14 mouse cellular contexts compared by ENCODE assay signal in genomic region chr2:19406531-19406930, GRCm38 (mm10). TPM values are rescaled to one million over a fixed set of nuclear protein-coding genes. Genes with fewer than 3 reads are reported as not detected.
A peak's percentile ranks its signal among the peaks of the same experiment; 100 is the strongest.
DNase-seq lines count a peak whose midpoint lies in the region; ATAC-seq and TF ChIP-seq lines count a peak whose summit lies in the region.
"Had no signal": no experiment of that assay in that cellular context is flagged by ENCODE, and none has a peak within 500 bp of the region (broad histone marks: within the 10 kb centered on the region; RNA-seq: fewer than 3 reads in every experiment).

No protein-coding gene starts in this region.

- ATAC-seq in lung, postnatal 0 days: peak; percentile 30; the same call in 1 of the 2 replicates
- no peak for ATAC-seq in midbrain, embryonic 15.5 days (replicated peaks)
- no peak for ATAC-seq in forebrain, embryonic 14.5 days

- H3K27me3 ChIP-seq in lung, postnatal 0 days (replicated peaks; ENCODE audit: insufficient read depth, low read length): no peaks in the 10 kb centered on the region
- no peaks in the 10 kb centered on the region for H3K27me3 ChIP-seq in midbrain, embryonic 15.5 days (replicated peaks)
- no peaks in the 10 kb centered on the region for H3K27me3 ChIP-seq in forebrain, embryonic 14.5 days (replicated peaks; ENCODE audit: control insufficient read depth, insufficient read depth, low read length)
- H3K27me3 ChIP-seq: hindbrain, embryonic 13.5 days; neural tube, embryonic 13.5 days had no signal

- H3K27ac ChIP-seq in lung, postnatal 0 days (ENCODE audit: low read length): no peak overlapping the region
- H3K27ac ChIP-seq in midbrain, embryonic 15.5 days: no peak overlapping the region
- H3K27ac ChIP-seq in forebrain, embryonic 14.5 days (ENCODE audit: low read depth, low read length): no peak overlapping the region
- H3K27ac ChIP-seq: hindbrain, embryonic 13.5 days; macrophage; neural tube, embryonic 13.5 days had no signal

- no peak overlapping the region for H3K4me2 ChIP-seq in lung, postnatal 0 days (replicated peaks; ENCODE audit: low read depth, low read length)
- H3K4me2 ChIP-seq in midbrain, embryonic 15.5 days: no peak overlapping the region
- H3K4me2 ChIP-seq in forebrain, embryonic 14.5 days (ENCODE audit: low read length): no peak overlapping the region
- H3K4me2 ChIP-seq: hindbrain, embryonic 13.5 days; neural tube, embryonic 13.5 days had no signal

- no peak for TF ChIP-seq CTCF in lung, postnatal 0 days (IDR thresholded peaks at IDR 0.05)

- intact Hi-C loops in heart, postnatal 14 days (cut with DNase I): no loop called here

- DNase-seq in heart, adult 11 months: peak; percentile 91
- no peak for DNase-seq in heart, postnatal 14 days
- DNase-seq in lung, postnatal 0 days (ENCODE audit: low spot score): peak; percentile 20
- no peak for DNase-seq in lung, postnatal 4 days
- peak; percentile 4 to 41 for DNase-seq in kidney, postnatal 25 days
- no peak for DNase-seq in thymus, postnatal 25 days
- no peak for DNase-seq in forebrain, embryonic 14.5 days (ENCODE audit: low spot score)
- DNase-seq: adrenal gland, postnatal 25 days; gastrocnemius, postnatal 36 days had no signal

- H3K4me1 ChIP-seq in lung, postnatal 0 days (ENCODE audit: insufficient read depth, low read depth, low read length): no peaks in the 10 kb centered on the region
- no peaks in the 10 kb centered on the region for H3K4me1 ChIP-seq in midbrain, embryonic 15.5 days
- no peaks in the 10 kb centered on the region for H3K4me1 ChIP-seq in forebrain, embryonic 14.5 days (ENCODE audit: control insufficient read depth, insufficient read depth, low read length)
- H3K4me1 ChIP-seq: hindbrain, embryonic 13.5 days; neural tube, embryonic 13.5 days had no signal

- H3K36me3 ChIP-seq in lung, postnatal 0 days (ENCODE audit: insufficient read depth, low read length): no peaks in the 10 kb centered on the region
- H3K36me3 ChIP-seq in midbrain, embryonic 15.5 days (replicated peaks): no peaks in the 10 kb centered on the region
- no peaks in the 10 kb centered on the region for H3K36me3 ChIP-seq in forebrain, embryonic 14.5 days (ENCODE audit: control insufficient read depth, insufficient read depth, low read length)
- H3K36me3 ChIP-seq: hindbrain, embryonic 13.5 days; neural tube, embryonic 13.5 days had no signal

- 47% methylated on average over 3 of the region's 3 CpGs for WGBS in lung, postnatal 0 days
- WGBS in midbrain, embryonic 15.5 days: 77% methylated on average over 3 of the region's 3 CpGs
- WGBS in forebrain, embryonic 14.5 days: 72% methylated on average over 3 of the region's 3 CpGs

- no peak overlapping the region for H3K9ac ChIP-seq in lung, postnatal 0 days (replicated peaks; ENCODE audit: low read depth)
- H3K9ac ChIP-seq in midbrain, embryonic 15.5 days: no peak overlapping the region
- H3K9ac ChIP-seq in forebrain, embryonic 14.5 days (ENCODE audit: low read length): no peak overlapping the region
- H3K9ac ChIP-seq: hindbrain, embryonic 13.5 days; neural tube, embryonic 13.5 days had no signal

- no peak overlapping the region for H3K4me3 ChIP-seq in lung, postnatal 0 days (ENCODE audit: low read depth, low read length)
- H3K4me3 ChIP-seq in midbrain, embryonic 15.5 days: no peak overlapping the region
- H3K4me3 ChIP-seq in forebrain, embryonic 14.5 days (ENCODE audit: low read depth, low read length): no peak overlapping the region
- H3K4me3 ChIP-seq: hindbrain, embryonic 13.5 days; neural tube, embryonic 13.5 days had no signal

- no peaks in the 10 kb centered on the region for H3K9me3 ChIP-seq in lung, postnatal 0 days (ENCODE audit: low read length)
- H3K9me3 ChIP-seq in midbrain, embryonic 15.5 days: no peaks in the 10 kb centered on the region
- H3K9me3 ChIP-seq in forebrain, embryonic 14.5 days (replicated peaks; ENCODE audit: control insufficient read depth, low read length): no peaks in the 10 kb centered on the region
- H3K9me3 ChIP-seq: hindbrain, embryonic 13.5 days; neural tube, embryonic 13.5 days had no signal

- TF ChIP-seq EP300 in lung, postnatal 0 days (IDR thresholded peaks at IDR 0.05): no peak

RNA-seq across cellular contexts. Expression of gene Msrb2, which starts 35.3 kb away (rescaled TPM):
- total RNA-seq in heart, postnatal 14 days (2021): 10 to 100 TPM; 48.8 to 50.5 TPM
- 27.2 and 29.4 TPM in 2 replicates for polyA plus RNA-seq in lung, postnatal 0 days (2015; fragmentation: Nextera tagmentation; extraction: Ambion mirVana)
- polyA plus RNA-seq in midbrain, embryonic 15.5 days (2015; fragmentation: Nextera tagmentation; extraction: Ambion mirVana): 7.1 and 7.5 TPM in 2 replicates
- polyA plus RNA-seq in forebrain, embryonic 14.5 days (2014; fragmentation: Nextera tagmentation; extraction: Ambion mirVana): 9.7 and 9.9 TPM in 2 replicates

RNA-seq across cellular contexts. Expression of gene Ptf1a, which starts 38.9 kb away (rescaled TPM):
- total RNA-seq in heart, postnatal 14 days (2021): not detected
- polyA plus RNA-seq in lung, postnatal 0 days (2015; fragmentation: Nextera tagmentation; extraction: Ambion mirVana): not detected in 2 replicates
- 0.26 and 0.49 TPM in 2 replicates for polyA plus RNA-seq in midbrain, embryonic 15.5 days (2015; fragmentation: Nextera tagmentation; extraction: Ambion mirVana)
- 0.37 TPM in 1 of 2 replicates, not detected in the other for polyA plus RNA-seq in forebrain, embryonic 14.5 days (2014; fragmentation: Nextera tagmentation; extraction: Ambion mirVana)
- total RNA-seq: adrenal gland, postnatal 25 days; gastrocnemius, postnatal 36 days had no signal
- polyA plus RNA-seq: macrophage; midbrain, postnatal 0 days had no signal

Comparison
In these comparisons a context has a peak if more than half of its experiments do, and no peak if none do; other contexts are left out.
1. DNase-seq: peak in heart, adult 11 months (single experiment), lung, postnatal 0 days (single experiment) and kidney, postnatal 25 days (2 of 2); none in heart, postnatal 14 days (0 of 2), lung, postnatal 4 days (0 of 2), thymus, postnatal 25 days (single experiment) and forebrain, embryonic 14.5 days (single experiment).